Mouse (Mus musculus): ENCODE results near the gene Retnla. TPM values are rescaled to one million over a fixed set of nuclear protein-coding genes. Genes with fewer than 3 reads are reported as not detected.
"Not testable (repeated sequence)": the region's sequence is repeated elsewhere in the genome, so short reads cannot be mapped to it uniquely, and the experiment has no call there.

Retnla gene
- total and polyA plus RNA-seq, 3 experiments: not detected

- dilution Hi-C loops (cut with MboI; ENCODE audit: extremely low pct_ligation_motif_present, extremely low pct_unique_long_range_greater_than_20kb, low sequenced_read_pairs): no loop called here
- H3K27me3 ChIP-seq (replicated peaks): no peaks in the 10 kb centered on the region
- no peaks in the 10 kb centered on the region for H3K36me3 ChIP-seq (replicated peaks in 1 of 2; ENCODE audit: control insufficient read depth in 1 of 2, insufficient read depth in 1 of 2, low read length in 1 of 2)
Observed at GRCm38 (mm10) chr16:48843671-48844386, 1.5 kb downstream of the Retnla start.

GRCm38 (mm10) chr16:48865004-48865403 lies 22.7 kb downstream of the Retnla start:
- H3K4me3 ChIP-seq (replicated peaks in 1 of 3; ENCODE audit: low read depth in 2 of 3, low read length in 2 of 3, poor library complexity in 1 of 3); H3K9me3 ChIP-seq (replicated peaks; ENCODE audit: low read length); in situ Hi-C loops (cut with MboI; ENCODE audit: low pct_ligation_motif_present, low pct_unique_long_range_greater_than_20kb, low sequenced_read_pairs); H3K79me2 ChIP-seq (replicated peaks; ENCODE audit: control insufficient read depth, extremely low read depth, insufficient read depth, poor library complexity, severe bottlenecking); DNase-seq (ENCODE audit: extremely low read depth); dilution Hi-C loops (cut with MboI; ENCODE audit: extremely low pct_ligation_motif_present, extremely low pct_unique_long_range_greater_than_20kb, low sequenced_read_pairs); H3K27ac ChIP-seq (ENCODE audit: insufficient read depth, low read depth); H3K9ac ChIP-seq (ENCODE audit: insufficient read depth, low read depth); H3K27me3 ChIP-seq (replicated peaks); H3K4me2 ChIP-seq (ENCODE audit: insufficient read depth, low read depth, poor library complexity, severe bottlenecking); H3K36me3 ChIP-seq (replicated peaks in 1 of 2; ENCODE audit: control insufficient read depth in 1 of 2, insufficient read depth in 1 of 2, low read length in 1 of 2): not testable (repeated sequence)
- peaks cover 0 to 14% of the 10 kb centered on the region in 2 experiments; a peak in 1 of 4 replicates for H3K4me1 ChIP-seq (ENCODE audit: control insufficient read depth in 1 of 2, insufficient read depth in 2 of 2)

More at GRCm38 (mm10) chr16:48843671-48844386, 1.5 kb downstream of the Retnla start:
- TF ChIP-seq TCF12 (IDR thresholded peaks at IDR 0.05; ENCODE audit: low read depth, low read length): no peak
- TF ChIP-seq USF1 (IDR thresholded peaks at IDR 0.05; ENCODE audit: low read depth, low read length): no peak
- no peak for TF ChIP-seq BHLHE40 (IDR thresholded peaks at IDR 0.05; ENCODE audit: low read depth, low read length)
- TF ChIP-seq MYC (IDR thresholded peaks at IDR 0.05; ENCODE audit: low read depth, low read length): no peak
- no peak for TF ChIP-seq KAT2A (IDR thresholded peaks at IDR 0.05; ENCODE audit: insufficient replicate concordance, low read length)
- TF ChIP-seq MXI1 (IDR thresholded peaks at IDR 0.05; ENCODE audit: low read depth, low read length): no peak
- H3K4me1 ChIP-seq (ENCODE audit: control insufficient read depth in 1 of 2, insufficient read depth in 2 of 2): no peaks in the 10 kb centered on the region
- H3K9me3 ChIP-seq (replicated peaks; ENCODE audit: low read length): peaks cover 14% of the 10 kb centered on the region
- no peak for DNase-seq (ENCODE audit: extremely low read depth)
- no peak overlapping the region for H3K4me2 ChIP-seq (ENCODE audit: insufficient read depth, low read depth, poor library complexity, severe bottlenecking)
- H3K9ac ChIP-seq (ENCODE audit: insufficient read depth, low read depth): no peak overlapping the region
- no peaks in the 10 kb centered on the region for H3K79me2 ChIP-seq (replicated peaks; ENCODE audit: control insufficient read depth, extremely low read depth, insufficient read depth, poor library complexity, severe bottlenecking)
- H3K4me3 ChIP-seq (replicated peaks in 1 of 3; ENCODE audit: low read depth in 2 of 3, low read length in 2 of 3, poor library complexity in 1 of 3): no peak overlapping the region
- H3K27ac ChIP-seq (ENCODE audit: insufficient read depth, low read depth): no peak overlapping the region
- in situ Hi-C loops (cut with MboI; ENCODE audit: low pct_ligation_motif_present, low pct_unique_long_range_greater_than_20kb, low sequenced_read_pairs): no loop called here

- no peaks in the 10 kb centered on the region for H3K79me2 ChIP-seq (replicated peaks; ENCODE audit: control insufficient read depth, extremely low read depth, insufficient read depth, poor library complexity, severe bottlenecking)
- H3K36me3 ChIP-seq (replicated peaks in 1 of 2; ENCODE audit: control insufficient read depth in 1 of 2, insufficient read depth in 1 of 2, low read length in 1 of 2): no peaks in the 10 kb centered on the region
- H3K4me2 ChIP-seq (ENCODE audit: insufficient read depth, low read depth, poor library complexity, severe bottlenecking): no peak overlapping the region
- no peak for TF ChIP-seq CTCF (conservative IDR thresholded peaks at IDR 0.05 in 1 of 2, IDR thresholded peaks at IDR 0.05 in 1 of 2; ENCODE audit: low read depth in 2 of 2, low read length in 2 of 2)
- TF ChIP-seq ELF1 (IDR thresholded peaks at IDR 0.05; ENCODE audit: low read depth, low read length): no peak
- no peak for TF ChIP-seq POLR2A (IDR thresholded peaks at IDR 0.05; ENCODE audit: low read depth, low read length)
- TF ChIP-seq MAFK (IDR thresholded peaks at IDR 0.05; ENCODE audit: insufficient replicate concordance, low read length): no peak
- TF ChIP-seq ZMIZ1 (IDR thresholded peaks at IDR 0.05; ENCODE audit: low read depth, low read length): no peak
- no peak for TF ChIP-seq UBTF (IDR thresholded peaks at IDR 0.05; ENCODE audit: low read depth, low read length)
- no peak for TF ChIP-seq NELFE (IDR thresholded peaks at IDR 0.05; ENCODE audit: low read depth, low read length)
- no peak for TF ChIP-seq USF1 (IDR thresholded peaks at IDR 0.05; ENCODE audit: low read depth, low read length)
- no peak for TF ChIP-seq TBP (conservative IDR thresholded peaks at IDR 0.05; ENCODE audit: low read depth, low read length)
- TF ChIP-seq RAD21 (IDR thresholded peaks at IDR 0.05; ENCODE audit: low read depth, low read length): no peak
- TF ChIP-seq RCOR1 (conservative IDR thresholded peaks at IDR 0.05; ENCODE audit: low read depth, low read length): no peak
- TF ChIP-seq MXI1 (IDR thresholded peaks at IDR 0.05; ENCODE audit: low read depth, low read length): no peak
- TF ChIP-seq CHD1 (IDR thresholded peaks at IDR 0.05; ENCODE audit: low read depth, low read length): no peak
- TF ChIP-seq MYC (IDR thresholded peaks at IDR 0.05; ENCODE audit: low read depth, low read length): no peak
- TF ChIP-seq TCF12 (IDR thresholded peaks at IDR 0.05; ENCODE audit: low read depth, low read length): no peak
- no peak for TF ChIP-seq GABPA (IDR thresholded peaks at IDR 0.05; ENCODE audit: insufficient replicate concordance, low read depth, low read length)
- TF ChIP-seq ZC3H11A (IDR thresholded peaks at IDR 0.05; ENCODE audit: low read depth, low read length): no peak
- no peak for TF ChIP-seq POLR2AphosphoS2 (IDR thresholded peaks at IDR 0.05; ENCODE audit: low read depth, low read length)
- TF ChIP-seq HCFC1 (IDR thresholded peaks at IDR 0.05; ENCODE audit: low read depth, low read length): no peak
- TF ChIP-seq MAZ (IDR thresholded peaks at IDR 0.05; ENCODE audit: low read depth, low read length): no peak
- no peak overlapping the region for H3K9ac ChIP-seq (ENCODE audit: insufficient read depth, low read depth)
- dilution Hi-C loops (cut with MboI; ENCODE audit: extremely low pct_ligation_motif_present, extremely low pct_unique_long_range_greater_than_20kb, low sequenced_read_pairs): no loop called here
- H3K4me1 ChIP-seq (ENCODE audit: control insufficient read depth in 1 of 2, insufficient read depth in 2 of 2): peaks cover 0 to 14% of the 10 kb centered on the region in 2 experiments; a peak in 1 of 4 replicates
- no peak overlapping the region for H3K4me3 ChIP-seq (replicated peaks in 1 of 3; ENCODE audit: low read depth in 2 of 3, low read length in 2 of 3, poor library complexity in 1 of 3)
- H3K27me3 ChIP-seq (replicated peaks): no peaks in the 10 kb centered on the region
- H3K9me3 ChIP-seq (replicated peaks; ENCODE audit: low read length): peaks cover 17% of the 10 kb centered on the region
- DNase-seq (ENCODE audit: extremely low read depth): no peak
- in situ Hi-C loops (cut with MboI; ENCODE audit: low pct_ligation_motif_present, low pct_unique_long_range_greater_than_20kb, low sequenced_read_pairs): no loop called here
- H3K27ac ChIP-seq (ENCODE audit: insufficient read depth, low read depth): no peak overlapping the region
Observed at GRCm38 (mm10) chr16:48867690-48868089, 25.3 kb downstream of the Retnla start.
